Mouse (Mus musculus) myocyte (in vitro differentiated cells): Measurements from ENCODE around the gene Hoxc12.
A peak's percentile ranks its signal among the peaks of the same experiment; 100 is the strongest.

Experiments used
- E2F4 ChIP-seq: IDR thresholded peaks from one replicate; pipeline ENCODE4 v1.6.1; 2011; ENCODE audit warnings: mild to moderate bottlenecking, control low read depth, moderate library complexity; ENCODE audit not compliant: insufficient read depth
- MAX ChIP-seq: IDR thresholded peaks from one replicate; pipeline ENCODE4 v1.6.1; 2011; ENCODE audit warnings: low read depth, mild to moderate bottlenecking, control low read depth
- POLR2A ChIP-seq: IDR thresholded peaks from one replicate; pipeline ENCODE4 v1.6.1; 2011; ENCODE audit warnings: low read depth, mild to moderate bottlenecking, control low read depth, moderate library complexity; ENCODE audit not compliant: insufficient read length

DNA sequence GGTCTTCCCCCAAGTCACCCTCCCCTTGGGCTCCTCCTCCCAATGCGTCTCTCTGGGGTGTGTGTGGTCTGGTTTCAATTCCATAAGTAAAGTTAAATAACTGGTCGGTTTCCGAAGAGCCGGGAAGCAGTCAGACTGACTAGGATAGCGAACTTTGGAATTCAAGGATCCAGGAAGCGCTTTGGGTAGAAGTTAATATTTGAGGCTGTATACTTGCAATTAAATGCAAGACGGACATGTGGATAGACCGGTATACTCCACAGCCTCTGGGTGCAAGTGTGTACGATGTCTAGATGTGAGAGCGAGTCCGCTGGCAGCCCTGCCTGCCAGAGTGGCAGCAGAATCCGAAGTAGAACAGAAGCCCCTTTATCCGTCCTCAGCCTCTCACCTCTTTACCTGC, 25.9 kb downstream of the Hoxc12 start:
- TF ChIP-seq POLR2A = peak; percentile 8
- no peak for TF ChIP-seq E2F4
- TF ChIP-seq MAX = no peak
